15 mouse cellular contexts compared by ENCODE assay signal in genomic region chr1:151100565-151101483, GRCm38 (mm10).
DNase-seq lines count a peak whose midpoint lies in the region; ATAC-seq and TF ChIP-seq lines count a peak whose summit lies in the region.
"Had no signal": no experiment of that assay in that cellular context is flagged by ENCODE, and none has a peak within 500 bp of the region (broad histone marks: within the 10 kb centered on the region; RNA-seq: fewer than 3 reads in every experiment).

No protein-coding gene starts in this region.

- 56% methylated on average over 12 of the region's 12 CpGs for WGBS in kidney, embryonic 16.5 days
- 54% methylated on average over 12 of the region's 12 CpGs for WGBS in hindbrain, embryonic 16.5 days
- 76% methylated on average over 12 of the region's 12 CpGs for WGBS in midbrain, postnatal 0 days

- peaks cover 2% of the 10 kb centered on the region; the same call in 1 of the 2 replicates for H3K9me3 ChIP-seq in kidney, embryonic 16.5 days (ENCODE audit: low read length)
- no peaks in the 10 kb centered on the region for H3K9me3 ChIP-seq in hindbrain, embryonic 16.5 days (ENCODE audit: control insufficient read depth, low read length)
- H3K9me3 ChIP-seq in midbrain, postnatal 0 days (ENCODE audit: low read length) = no peaks in the 10 kb centered on the region
- H3K9me3 ChIP-seq: lung, embryonic 15.5 days had no signal

- H3K4me1 ChIP-seq in kidney, embryonic 16.5 days (ENCODE audit: insufficient read depth, low read length) = peaks cover 9% of the 10 kb centered on the region
- peaks cover 4% of the 10 kb centered on the region; the same call in 1 of the 2 replicates for H3K4me1 ChIP-seq in hindbrain, embryonic 16.5 days (ENCODE audit: control insufficient read depth, insufficient read depth, low read depth, low read length)
- H3K4me1 ChIP-seq in midbrain, postnatal 0 days (ENCODE audit: insufficient read depth, low read length) = peaks cover 3% of the 10 kb centered on the region; the same call in 1 of the 2 replicates

- no peak overlapping the region for H3K9ac ChIP-seq in kidney, embryonic 16.5 days (replicated peaks; ENCODE audit: low read length)
- no peak overlapping the region for H3K9ac ChIP-seq in hindbrain, embryonic 16.5 days (ENCODE audit: low read depth, low read length)
- no peak overlapping the region for H3K9ac ChIP-seq in midbrain, postnatal 0 days (replicated peaks; ENCODE audit: low read length, poor library complexity, severe bottlenecking)
- H3K9ac ChIP-seq: lung, embryonic 15.5 days had no signal

- DNase-seq in kidney, postnatal 36 days = peak; percentile 24 to 29
- peak; percentile 34 for DNase-seq in midbrain, postnatal 0 days (ENCODE audit: low spot score)
- no peak for DNase-seq in adrenal gland, postnatal 36 days
- no peak for DNase-seq in spleen, adult 12 weeks (ENCODE audit: low spot score)
- DNase-seq: cerebellum, postnatal 25 days; kidney, adult 8-10 months; right cerebral cortex, adult 18-20 months; thymus, postnatal 25 days had no signal

- no peak overlapping the region for H3K4me2 ChIP-seq in kidney, embryonic 16.5 days (replicated peaks; ENCODE audit: low read depth, low read length)
- 0 out of 2 replicates have a peak overlapping the region, but pooled peaks have one; percentile 0 for H3K4me2 ChIP-seq in hindbrain, embryonic 16.5 days (ENCODE audit: low read length)
- no peak overlapping the region for H3K4me2 ChIP-seq in midbrain, postnatal 0 days (ENCODE audit: low read depth, low read length, poor library complexity, severe bottlenecking)
- H3K4me2 ChIP-seq: lung, embryonic 15.5 days had no signal

- no peak overlapping the region for H3K4me3 ChIP-seq in kidney, embryonic 16.5 days (ENCODE audit: low read length)
- H3K4me3 ChIP-seq in hindbrain, embryonic 16.5 days (ENCODE audit: low read length) = no peak overlapping the region
- no peak overlapping the region for H3K4me3 ChIP-seq in midbrain, postnatal 0 days (ENCODE audit: low read depth, low read length)
- H3K4me3 ChIP-seq: erythroblast, embryonic 14.5 days; left cerebral cortex, adult 2 months; lung, embryonic 15.5 days had no signal

- ATAC-seq in kidney, embryonic 16.5 days (ENCODE audit: low FRiP score, low TSS enrichment) = no peak
- peak; percentile 21 for ATAC-seq in erythroblast, adult 5-6 weeks (replicated peaks; ENCODE audit: low FRiP score, poor library complexity, severe bottlenecking)
- ATAC-seq in hindbrain, embryonic 16.5 days = peak; percentile 60
- ATAC-seq in midbrain, postnatal 0 days (ENCODE audit: low FRiP score) = no peak

- H3K27ac ChIP-seq in kidney, embryonic 16.5 days (ENCODE audit: low read length) = no peak overlapping the region
- no peak overlapping the region for H3K27ac ChIP-seq in hindbrain, embryonic 16.5 days (ENCODE audit: low read depth, low read length)
- H3K27ac ChIP-seq in midbrain, postnatal 0 days (ENCODE audit: low read depth, low read length) = no peak overlapping the region
- H3K27ac ChIP-seq: left cerebral cortex, adult 2 months; lung, embryonic 15.5 days had no signal

- no peaks in the 10 kb centered on the region for H3K27me3 ChIP-seq in kidney, embryonic 16.5 days (ENCODE audit: insufficient read depth, low read length)
- no peaks in the 10 kb centered on the region for H3K27me3 ChIP-seq in hindbrain, embryonic 16.5 days (replicated peaks; ENCODE audit: control insufficient read depth, insufficient read depth, low read length)
- no peaks in the 10 kb centered on the region for H3K27me3 ChIP-seq in midbrain, postnatal 0 days (ENCODE audit: insufficient read depth, low read length)
- H3K27me3 ChIP-seq: CH12.LX; lung, embryonic 15.5 days had no signal

- no peak for TF ChIP-seq CTCF in midbrain, postnatal 0 days (IDR thresholded peaks at IDR 0.05)

- no peaks in the 10 kb centered on the region for H3K36me3 ChIP-seq in kidney, embryonic 16.5 days (ENCODE audit: insufficient read depth, low read length)
- no peaks in the 10 kb centered on the region for H3K36me3 ChIP-seq in hindbrain, embryonic 16.5 days (ENCODE audit: control insufficient read depth, insufficient read depth, low read length)
- no peaks in the 10 kb centered on the region for H3K36me3 ChIP-seq in midbrain, postnatal 0 days (ENCODE audit: insufficient read depth, low read length)
- H3K36me3 ChIP-seq: lung, embryonic 15.5 days had no signal

Comparison
In these comparisons a context has a peak if more than half of its experiments do, and no peak if none do; other contexts are left out.
1. DNase-seq: peak in kidney, postnatal 36 days (2 of 2) and midbrain, postnatal 0 days (single experiment); none in adrenal gland, postnatal 36 days (0 of 2) and spleen, adult 12 weeks (single experiment).
2. ATAC-seq: peak in erythroblast, adult 5-6 weeks (single experiment) and hindbrain, embryonic 16.5 days (single experiment); none in kidney, embryonic 16.5 days (single experiment) and midbrain, postnatal 0 days (single experiment).